Mouse (Mus musculus) stomach, embryonic 14.5 days (tissue): Measurements from ENCODE around the gene Megf6. TPM values are rescaled to one million over a fixed set of nuclear protein-coding genes. Genes with fewer than 3 reads are reported as not detected.
A peak's percentile ranks its signal among the peaks of the same experiment; 100 is the strongest.

ENCODE experiments used
- ATAC-seq: fragments of 200-750 bp; cut with Nextera tagmentation; 2 replicates; pipeline ENCODE4 v1.8.0; 2017; ENCODE audit warnings: low read depth, moderate TSS enrichment; ENCODE audit not compliant: insufficient number of reproducible peaks, insufficient read depth, low FRiP score
- H3K27ac ChIP-seq: fragments of 300-500 bp; sonication (generic); 2 replicates; pipeline ENCODE4 v1.5.1; 2014; ENCODE audit warnings: mild to moderate bottlenecking, low read length, moderate library complexity, mixed read lengths
- H3K27me3 ChIP-seq: fragments of 300-500 bp; sonication (generic); 2 replicates; pipeline ENCODE4 v1.6.1; 2014; ENCODE audit warnings: low read length, control low read depth, mixed read lengths; ENCODE audit not compliant: control insufficient read depth, insufficient read depth
- H3K36me3 ChIP-seq: fragments of 300-500 bp; sonication (generic); 2 replicates; pipeline ENCODE4 v1.6.1; 2014; ENCODE audit warnings: mild to moderate bottlenecking, control low read depth, low read length, moderate library complexity, mixed read lengths; ENCODE audit not compliant: control insufficient read depth, insufficient read depth
- H3K4me1 ChIP-seq: fragments of 300-500 bp; sonication (generic); 2 replicates; pipeline ENCODE4 v1.6.1; 2014; ENCODE audit warnings: low read length, control low read depth, mixed read lengths; ENCODE audit not compliant: control insufficient read depth, insufficient read depth
- H3K4me2 ChIP-seq: fragments of 300-500 bp; sonication (generic); replicated peaks from 2 replicates; pipeline ENCODE4 v1.6.1; 2014; ENCODE audit warnings: low read depth, low read length, control low read depth
- H3K4me3 ChIP-seq: fragments of 300-500 bp; sonication (generic); 2 replicates; pipeline ENCODE4 v1.5.1; 2014; ENCODE audit warnings: low read depth, low read length, control low read depth
- H3K9ac ChIP-seq: fragments of 300-500 bp; sonication (generic); replicated peaks from 2 replicates; pipeline ENCODE4 v1.6.1; 2014; ENCODE audit warnings: low read depth, mild to moderate bottlenecking, control low read depth, low read length, moderate library complexity, mixed read lengths
- H3K9me3 ChIP-seq: fragments of 300-500 bp; sonication (generic); 2 replicates; pipeline ENCODE4 v1.6.1; 2016; ENCODE audit warnings: low read depth, low read length, control low read depth; ENCODE audit not compliant: control insufficient read depth
- WGBS: fragments of 180-500 bp; shearing (Covaris S2); extraction: QIAGEN DNeasy Blood & Tissue Kit; methylation state at CpG from one replicate; pipeline ENCODE4 v1.1.7; 2014; 5-methylcytosine and 5-hydroxymethylcytosine counted together
- polyA plus RNA-seq: library from polyadenylated mRNA; unstranded; fragments of >200 nt; fragmentation: Nextera tagmentation; extraction: Ambion mirVana; gene quantifications from 2 replicates; pipeline ENCODE4 v1.2.1, GENCODE M21; 2014

Gene Megf6
- polyA plus RNA-seq, 1 experiment from 2014 or later, result 16.8 TPM

DNA sequence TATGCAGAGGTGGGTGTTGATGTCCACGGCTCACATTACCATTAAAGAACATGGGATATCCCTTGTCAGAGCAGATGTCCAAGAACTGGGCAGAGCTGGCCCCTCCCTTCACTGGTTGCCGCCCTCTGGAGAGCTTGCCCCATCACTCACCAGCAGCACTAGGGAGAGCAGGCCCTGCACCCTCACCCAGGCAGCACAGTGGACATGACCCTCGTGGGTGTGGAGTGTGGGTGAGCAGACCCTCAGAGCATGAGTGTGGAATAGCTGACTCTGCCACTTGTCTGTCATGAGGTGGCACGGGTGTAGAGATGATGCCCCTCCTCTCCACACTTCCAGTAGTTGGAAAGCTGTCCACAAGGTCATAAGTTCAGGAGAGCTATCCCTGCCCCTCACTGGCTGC is 35.7 kb upstream of the Megf6 start:
- no peaks in the 10 kb centered on the region for H3K36me3 ChIP-seq
- peaks cover 4% of the 10 kb centered on the region for H3K4me1 ChIP-seq
- H3K27me3 ChIP-seq, result peaks cover 22% of the 10 kb centered on the region
- H3K4me3 ChIP-seq, result no peak overlapping the region
- WGBS, result 51% methylated on average over 4 of the region's 4 CpGs
- H3K4me2 ChIP-seq, result no peak overlapping the region
- no peaks in the 10 kb centered on the region for H3K9me3 ChIP-seq
- no peak for ATAC-seq
- H3K27ac ChIP-seq, result no peak overlapping the region
- no peak overlapping the region for H3K9ac ChIP-seq

DNA sequence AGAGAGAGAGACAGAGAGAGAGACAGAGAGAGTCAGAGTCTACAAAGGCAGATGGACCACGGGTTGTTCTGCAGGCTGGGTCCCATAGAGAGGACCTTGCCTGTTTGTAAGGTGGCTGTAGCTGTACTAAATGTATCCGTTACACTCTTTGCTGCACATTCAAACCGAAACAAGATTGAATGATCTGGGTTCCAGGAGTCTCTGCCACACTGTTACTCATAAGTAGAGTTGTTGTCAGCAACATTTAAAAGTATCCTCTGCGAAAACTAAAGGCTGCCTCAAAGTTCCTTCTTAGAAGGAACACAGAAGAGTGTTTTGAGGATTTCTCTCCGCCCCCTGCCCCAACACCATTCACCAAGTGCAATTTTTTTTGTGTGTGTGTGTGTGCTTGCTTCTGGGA is 33.4 kb upstream of the Megf6 start:
- ATAC-seq, result no peak
- H3K36me3 ChIP-seq, result no peaks in the 10 kb centered on the region
- H3K9me3 ChIP-seq, result no peaks in the 10 kb centered on the region
- H3K9ac ChIP-seq, result no peak overlapping the region
- WGBS, result 65% methylated on average over 5 of the region's 5 CpGs
- no peak overlapping the region for H3K4me2 ChIP-seq
- peaks cover 16% of the 10 kb centered on the region for H3K4me1 ChIP-seq
- H3K27ac ChIP-seq, result no peak overlapping the region
- peaks cover 33% of the 10 kb centered on the region for H3K27me3 ChIP-seq
- no peak overlapping the region for H3K4me3 ChIP-seq

DNA sequence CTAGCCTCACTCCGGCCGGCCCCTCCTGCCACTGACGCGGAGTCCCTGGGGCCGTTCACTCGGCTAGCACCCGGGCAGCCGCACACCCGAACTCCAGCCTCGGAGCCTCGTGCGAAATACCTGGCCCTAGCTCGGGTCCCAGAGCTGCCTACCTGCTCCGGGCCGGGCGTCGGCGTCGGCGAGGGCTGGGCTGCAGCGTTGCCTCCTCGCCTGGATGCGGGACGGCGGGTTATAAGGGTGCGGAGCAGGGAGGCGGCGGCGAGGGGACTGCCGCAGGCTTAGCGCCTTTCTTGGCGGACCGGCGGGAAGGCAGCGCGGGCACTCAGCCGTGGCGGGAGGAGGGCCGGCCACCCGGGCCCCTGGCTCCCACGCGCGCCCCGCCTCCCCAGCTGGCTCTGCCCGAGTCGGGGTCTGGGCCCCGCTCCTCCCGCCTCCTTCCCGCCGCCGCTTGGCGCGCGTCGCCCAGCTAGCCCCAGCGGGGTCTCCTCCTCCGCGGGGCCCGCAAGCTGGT is 30.8 kb upstream of the Megf6 start:
- H3K27ac ChIP-seq, result no peak overlapping the region
- H3K27me3 ChIP-seq, result peaks cover 33% of the 10 kb centered on the region
- peak overlapping the region; percentile 0; the same call in 1 of the 2 replicates for H3K9ac ChIP-seq
- no peaks in the 10 kb centered on the region for H3K36me3 ChIP-seq
- peak overlapping the region; percentile 94 for H3K4me2 ChIP-seq
- H3K4me3 ChIP-seq, result peak overlapping the region; percentile 50
- WGBS, result 2% methylated on average over 49 of the region's 59 CpGs
- ATAC-seq, result no peak
- peaks cover 20% of the 10 kb centered on the region for H3K4me1 ChIP-seq
- no peaks in the 10 kb centered on the region for H3K9me3 ChIP-seq

DNA sequence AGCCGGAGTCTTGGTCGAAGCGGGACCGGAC is 30.5 kb upstream of the Megf6 start, which contains the start of gene Trp73:
Gene Trp73, minus strand, starts transcription at position 27 of the 31 bp plus-strand sequence.
- Histone ChIP-seq H3K27ac (no peak within 1 kb of the TSS), H3K27me3 (peaks cover 33% of the 10 kb centered on the region), H3K9me3 (no peaks in the 10 kb centered on the region), H3K9ac (peak within 1 kb of the TSS; percentile 0; the same call in 1 of the 2 replicates), H3K4me2 (peak within 1 kb of the TSS; percentile 94), H3K4me1 (peaks cover 20% of the 10 kb centered on the region), H3K4me3 (peak within 1 kb of the TSS; percentile 50), H3K36me3 (no peaks in the 10 kb centered on the region)
- 0% methylated on average over 4 of the region's 4 CpGs for WGBS
- no peak for ATAC-seq

DNA sequence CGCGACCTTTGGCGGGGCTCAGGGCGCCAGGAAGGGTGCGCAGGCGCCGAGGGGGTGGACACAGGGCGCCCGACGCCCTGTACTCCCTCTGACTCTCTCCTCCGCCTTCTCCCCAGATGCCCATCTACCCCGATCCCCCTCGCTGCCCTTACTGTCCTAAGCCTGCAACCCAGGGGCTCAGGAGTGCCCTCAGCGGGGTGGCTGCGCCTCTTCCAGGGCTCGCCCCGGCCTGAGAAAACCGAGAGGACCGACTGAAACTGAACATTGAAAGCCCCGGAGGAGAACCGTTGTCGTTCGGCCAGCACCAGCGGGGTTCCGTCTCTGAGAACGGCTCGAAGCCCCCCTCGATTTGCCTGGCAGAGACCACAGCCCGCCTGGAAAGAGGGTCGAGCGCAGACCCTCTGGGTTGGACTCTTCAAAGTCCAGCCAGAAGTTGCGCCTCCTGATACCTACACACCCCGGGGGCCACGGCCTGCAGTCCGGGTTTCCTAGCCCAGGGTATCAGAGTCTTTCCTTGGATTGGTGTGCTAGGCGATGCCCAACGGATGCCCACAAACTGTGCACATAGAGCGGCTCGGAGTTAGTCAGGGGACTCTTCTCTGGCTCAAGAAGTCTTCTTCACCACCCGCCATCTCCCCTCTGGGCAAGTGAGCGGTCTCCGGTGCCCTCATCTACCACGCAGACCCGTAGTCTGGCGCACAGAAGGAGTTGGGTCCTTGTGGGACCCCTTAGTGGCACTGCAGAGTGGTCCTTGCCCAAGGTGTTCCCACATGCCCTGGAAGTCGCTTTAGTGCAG is 30.1 kb upstream of the Megf6 start:
- Histone ChIP-seq H3K4me1 (peaks cover 20% of the 10 kb centered on the region), H3K27ac (no peak overlapping the region), H3K36me3 (no peaks in the 10 kb centered on the region), H3K9me3 (no peaks in the 10 kb centered on the region), H3K4me2 (peak overlapping the region; percentile 94), H3K27me3 (peaks cover 33% of the 10 kb centered on the region), H3K9ac (peak overlapping the region; percentile 0; the same call in 1 of the 2 replicates), H3K4me3 (peak overlapping the region; percentile 50)
- ATAC-seq, result no peak
- WGBS, result 2% methylated on average over 46 of the region's 46 CpGs

DNA sequence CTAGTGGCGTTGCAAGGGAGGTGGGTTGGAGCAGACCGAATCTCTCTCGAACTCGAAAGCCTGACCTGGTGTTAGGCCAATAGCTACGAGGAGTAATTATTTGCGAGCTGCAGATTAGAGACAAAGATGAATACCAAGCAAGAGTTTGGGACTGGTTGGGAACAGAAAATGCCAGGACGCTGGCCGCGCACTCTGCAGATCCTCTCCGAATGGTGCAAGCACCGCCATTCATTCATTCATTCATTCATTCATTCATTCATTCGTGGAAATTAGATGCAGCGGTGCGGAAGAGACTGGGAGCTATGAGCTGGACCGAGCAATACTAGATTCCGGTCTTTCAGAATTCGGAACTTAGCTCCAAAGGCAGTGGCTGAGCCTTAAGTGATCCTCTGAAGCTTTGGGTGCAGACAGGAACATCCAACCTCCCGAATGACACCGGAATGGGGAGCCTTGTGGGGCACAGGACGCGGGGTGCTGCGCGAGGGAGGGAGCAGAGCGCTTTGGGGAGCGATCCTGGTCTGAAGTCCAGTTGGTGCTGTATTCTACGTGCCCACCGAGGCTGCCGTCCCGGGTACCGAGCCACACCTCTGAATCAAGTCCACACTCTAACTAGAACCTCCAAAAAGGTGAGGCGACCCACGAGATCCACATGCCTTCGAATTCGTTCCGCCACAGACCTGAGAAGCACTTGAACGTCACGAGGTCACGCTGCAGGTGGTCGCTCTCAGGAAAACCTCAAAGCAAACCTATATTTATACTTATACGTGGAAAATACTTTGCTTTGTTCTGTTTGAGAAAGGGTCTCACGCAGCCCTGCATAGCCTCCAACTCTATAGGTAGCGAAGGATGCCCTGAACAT is 29.3 kb upstream of the Megf6 start:
- peak overlapping the region; percentile 25; the same call in 1 of the 2 replicates for H3K4me2 ChIP-seq
- peaks cover 20% of the 10 kb centered on the region for H3K4me1 ChIP-seq
- H3K9ac ChIP-seq, result no peak overlapping the region
- H3K36me3 ChIP-seq, result no peaks in the 10 kb centered on the region
- H3K9me3 ChIP-seq, result no peaks in the 10 kb centered on the region
- peaks cover 31% of the 10 kb centered on the region for H3K27me3 ChIP-seq
- H3K27ac ChIP-seq, result no peak overlapping the region
- no peak for ATAC-seq
- 2% methylated on average over 42 of the region's 42 CpGs for WGBS
- H3K4me3 ChIP-seq, result 0 out of 2 replicates have a peak overlapping the region, but pooled peaks have one; percentile 50

DNA sequence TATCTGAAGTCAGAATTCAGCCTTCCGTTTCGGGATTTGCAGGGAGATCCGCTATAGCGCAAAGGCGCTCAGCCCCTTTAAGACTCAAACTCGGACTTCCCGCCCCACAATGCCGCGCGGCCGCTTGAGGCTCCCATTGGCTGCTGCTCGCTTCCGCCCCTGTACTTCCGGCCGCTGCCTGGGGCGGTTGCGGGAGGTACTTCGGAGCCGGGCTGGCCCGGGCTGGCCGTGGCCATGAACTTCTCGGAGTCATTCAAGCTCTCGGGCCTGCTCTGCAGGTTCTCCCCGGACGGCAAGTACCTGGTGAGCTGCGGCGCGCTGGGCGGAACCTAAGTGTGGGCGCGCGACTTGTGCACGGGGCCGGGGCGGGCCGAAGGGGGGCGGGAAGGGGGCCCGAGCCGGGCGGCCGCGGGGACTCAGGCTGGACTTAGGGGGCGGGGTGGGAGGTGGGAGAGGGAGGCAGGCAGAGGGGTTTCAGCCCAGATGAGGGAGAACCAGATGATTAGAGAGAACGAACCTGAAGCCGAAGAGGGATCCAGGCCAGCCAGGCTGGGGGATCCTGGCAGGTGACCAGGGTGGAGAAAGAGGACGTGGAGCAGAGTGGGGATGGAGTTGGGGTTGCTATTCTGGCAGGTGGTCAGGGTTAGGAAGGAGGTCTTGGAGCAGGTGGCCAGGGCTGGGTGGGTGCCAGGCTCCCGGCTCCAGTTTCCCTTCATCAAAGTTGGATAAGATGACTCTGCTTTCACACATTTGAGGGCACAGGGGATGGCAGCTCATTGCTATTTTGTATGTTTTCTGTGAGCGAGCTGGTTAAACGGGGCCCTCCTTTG is 28.1 kb upstream of the Megf6 start, which contains the start of gene Wrap73:
Gene Wrap73, plus strand, starts transcription at position 162 of the 830 bp plus-strand sequence.
- Histone ChIP-seq H3K9ac (peak within 1 kb of the TSS; percentile 69), H3K4me1 (peaks cover 20% of the 10 kb centered on the region), H3K4me2 (peak within 1 kb of the TSS; percentile 91), H3K27me3 (peaks cover 27% of the 10 kb centered on the region), H3K4me3 (peak within 1 kb of the TSS; percentile 72), H3K9me3 (no peaks in the 10 kb centered on the region), H3K36me3 (peaks cover 1% of the 10 kb centered on the region), H3K27ac (peak within 1 kb of the TSS; percentile 84)
- WGBS, result 2% methylated on average over 49 of the region's 49 CpGs
- ATAC-seq, result peak; percentile 90

DNA sequence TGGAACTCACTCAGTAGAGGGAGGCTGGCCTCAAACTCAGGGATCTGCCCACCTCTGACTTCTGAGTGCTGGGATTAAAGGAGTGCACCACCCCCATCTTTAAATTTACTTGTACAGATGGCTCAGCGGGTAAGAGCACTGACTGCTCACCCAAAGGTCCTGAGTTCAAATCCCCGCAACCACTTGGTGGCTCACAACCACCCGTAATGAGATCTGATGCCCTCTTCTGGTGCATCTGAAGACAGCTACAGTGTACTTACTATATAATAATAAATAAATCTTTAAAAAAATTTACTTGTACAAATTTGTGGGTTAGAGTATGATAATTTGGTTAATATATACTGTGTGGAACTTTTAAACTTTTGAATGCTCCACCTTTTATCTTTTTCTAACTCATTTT is 25.8 kb upstream of the Megf6 start:
- ATAC-seq, result no peak
- Histone ChIP-seq H3K4me3 (no peak overlapping the region), H3K36me3 (peaks cover 7% of the 10 kb centered on the region), H3K4me1 (peaks cover 16% of the 10 kb centered on the region; the same call in 1 of the 2 replicates), H3K4me2 (no peak overlapping the region), H3K27me3 (peaks cover 11% of the 10 kb centered on the region), H3K9ac (no peak overlapping the region), H3K27ac (no peak overlapping the region), H3K9me3 (no peaks in the 10 kb centered on the region)
- WGBS, result 86% methylated on average over 3 of the region's 3 CpGs
